Mouse (Mus musculus): ENCODE measurements around the gene Rnf113a2. TPM values are rescaled to one million over a fixed set of nuclear protein-coding genes. Genes with fewer than 3 reads are reported as not detected.

The Rnf113a2 gene
- polyA plus RNA-seq (2017; shearing (Covaris generic)) = 36.0 TPM

GRCm38 (mm10) chr12:84416834-84417604 is at the start of gene Rnf113a2:
TSS of gene Rnf113a2 (plus strand) at chr12:84417196.

DNA sequence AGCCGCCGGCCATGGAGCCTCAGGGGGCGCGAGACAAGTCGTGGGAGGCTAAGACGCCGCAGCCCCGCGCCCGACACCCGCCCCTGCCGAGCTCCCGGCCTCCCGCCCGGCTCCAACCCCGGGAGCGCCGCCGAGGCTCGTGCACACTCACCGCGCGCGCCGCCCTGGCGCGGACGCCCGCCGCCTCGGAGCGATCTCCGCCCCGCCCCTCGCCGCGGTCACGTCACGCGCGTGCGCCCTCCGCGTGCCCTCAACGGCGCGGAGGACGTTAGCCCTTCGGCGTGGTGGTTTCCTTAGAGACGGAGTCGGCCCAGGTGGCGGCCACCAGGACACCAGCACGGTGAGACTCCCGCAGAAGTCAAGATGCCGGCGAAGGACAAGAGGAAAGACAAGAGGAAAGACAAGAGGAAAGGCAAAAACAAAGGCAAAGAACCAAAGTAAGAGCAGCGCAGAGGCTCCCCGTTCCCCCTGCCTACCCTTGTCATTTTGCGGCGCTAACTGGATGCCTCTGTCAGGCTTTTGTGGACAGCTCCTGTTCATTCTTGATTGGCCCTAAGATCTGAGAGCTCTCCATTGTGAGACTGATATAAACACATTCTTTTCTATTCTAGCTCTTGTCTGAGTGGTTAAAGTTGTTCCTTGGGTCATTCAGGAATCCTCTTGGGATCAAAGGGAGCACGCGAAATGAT is 8.0 kb upstream of the Rnf113a2 start, which contains the start of the genes Entpd5 and Bbof1:
Gene Entpd5, minus strand, starts transcription at position 211 of the 689 bp plus-strand sequence.
Gene Bbof1, plus strand, starts transcription at position 253 of the 689 bp plus-strand sequence.

DNA sequence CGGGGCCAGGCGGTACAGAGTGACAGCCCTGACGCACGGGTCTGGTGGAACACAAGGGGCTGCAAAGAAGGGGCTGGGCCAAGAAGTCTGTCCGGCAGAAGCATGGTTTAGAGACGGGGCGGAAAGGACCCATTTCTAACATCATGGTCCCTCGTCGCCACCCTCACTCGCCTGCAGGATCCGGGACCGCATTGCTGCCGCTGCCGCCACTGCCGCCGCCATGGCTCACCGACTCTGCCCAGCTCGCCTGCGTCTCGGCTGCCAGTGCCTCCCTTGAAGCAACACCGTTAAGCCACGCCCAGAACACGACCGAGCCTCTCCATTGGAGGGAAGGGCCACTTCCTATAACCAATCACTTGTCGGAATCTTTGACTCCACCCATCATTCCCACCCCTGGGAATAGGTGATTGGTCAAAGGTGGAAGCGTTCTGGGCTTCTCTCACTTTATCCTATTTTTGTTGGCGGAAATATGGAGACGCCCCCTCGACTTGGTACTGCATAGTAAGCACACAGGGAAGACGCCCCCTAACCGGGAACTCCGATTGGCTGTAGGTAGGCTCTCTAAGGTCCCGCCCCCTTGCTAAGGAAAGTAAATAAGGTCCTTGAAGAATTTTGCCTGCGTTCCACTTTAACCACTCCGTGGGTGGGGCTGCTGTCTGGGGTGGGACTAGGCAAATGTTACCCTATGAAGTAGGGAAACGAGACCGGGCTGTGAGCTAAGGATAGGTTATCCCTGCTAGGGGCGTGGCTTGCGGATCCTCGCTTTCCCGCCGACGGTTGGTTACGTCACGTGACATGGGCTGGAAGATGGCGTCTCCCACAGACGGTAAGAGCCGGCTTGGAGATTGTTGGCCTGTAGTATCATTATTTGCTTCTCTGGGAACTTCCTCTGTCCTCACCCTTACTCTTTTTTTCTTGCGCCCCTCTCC is 34.0 kb downstream of the Rnf113a2 start, which contains the start of the genes Aldh6a1 and Lin52:
Gene Aldh6a1, minus strand, starts transcription at position 287 of the 929 bp plus-strand sequence.
Gene Lin52, plus strand, starts transcription at position 705 of the 929 bp plus-strand sequence.

Other genes with a start within 250 kb of the Rnf113a2 start
- 32.9 TPM for gene Elmsan1, start 198.3 kb upstream of the Rnf113a2 start, polyA plus RNA-seq (2017; shearing (Covaris generic))
- 39.0 TPM for gene Ptgr2, start 132.0 kb upstream of the Rnf113a2 start, polyA plus RNA-seq (2017; shearing (Covaris generic))
- 74.8 TPM for gene Zfp410, start 100.3 kb upstream of the Rnf113a2 start, polyA plus RNA-seq (2017; shearing (Covaris generic))
- 28.1 TPM for gene Coq6, start 55.5 kb upstream of the Rnf113a2 start, polyA plus RNA-seq (2017; shearing (Covaris generic))
- gene Fam161b, start 55.4 kb upstream of the Rnf113a2 start, polyA plus RNA-seq (2017; shearing (Covaris generic)) = 0.91 TPM
- 61.3 TPM for gene Entpd5, start 8.2 kb upstream of the Rnf113a2 start, polyA plus RNA-seq (2017; shearing (Covaris generic))
- gene Bbof1, start 8.1 kb upstream of the Rnf113a2 start, polyA plus RNA-seq (2017; shearing (Covaris generic)) = 0.88 TPM
- gene Aldh6a1, start 33.8 kb downstream of the Rnf113a2 start, polyA plus RNA-seq (2017; shearing (Covaris generic)) = 27.6 TPM
- gene Lin52, start 34.2 kb downstream of the Rnf113a2 start, polyA plus RNA-seq (2017; shearing (Covaris generic)) = 25.9 TPM
- gene Vsx2, start 152.6 kb downstream of the Rnf113a2 start, polyA plus RNA-seq (2017; shearing (Covaris generic)) = not detected
- 29.4 TPM for gene Abcd4, start 200.2 kb downstream of the Rnf113a2 start, polyA plus RNA-seq (2017; shearing (Covaris generic))
- not detected for gene Vrtn, start 223.8 kb downstream of the Rnf113a2 start, polyA plus RNA-seq (2017; shearing (Covaris generic))

Data from inflammation-experienced regulatory T-cells, adult 16 weeks (primary cell).